In the genomic region with DNA sequence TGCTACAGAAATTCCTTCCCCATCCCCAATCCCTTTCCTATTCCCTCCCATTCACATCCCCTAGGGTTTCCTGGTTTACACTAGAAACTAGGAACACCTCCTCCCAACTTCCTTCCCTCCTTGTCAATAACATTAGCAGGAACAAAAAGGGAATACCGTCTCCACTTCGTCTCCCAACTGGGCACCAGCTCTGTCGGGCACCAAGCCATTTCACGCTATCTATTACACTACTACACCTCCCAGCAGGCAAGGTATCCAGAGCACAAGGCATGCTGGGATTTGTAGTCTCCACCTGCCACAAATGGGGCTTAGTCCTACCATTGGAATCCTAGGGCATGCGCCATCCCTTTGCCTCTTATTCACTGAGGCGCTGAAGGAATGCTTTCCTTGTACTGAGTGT, we compare ENCODE assay signal across 8 mouse cellular contexts. TPM values are rescaled to one million over a fixed set of nuclear protein-coding genes. Genes with fewer than 3 reads are reported as not detected.
DNase-seq lines count a peak whose midpoint lies in the region; ATAC-seq and TF ChIP-seq lines count a peak whose summit lies in the region.

No protein-coding gene starts in this region.

- H3K27ac ChIP-seq in hindbrain, embryonic 11.5 days (ENCODE audit: low read depth, low read length) = no peak overlapping the region
- H3K27ac ChIP-seq in hindbrain, embryonic 10.5 days = no peak overlapping the region
- H3K27ac ChIP-seq in heart, postnatal 0 days (ENCODE audit: low read depth) = peak overlapping the region; percentile 98

- H3K4me2 ChIP-seq in hindbrain, embryonic 11.5 days (replicated peaks; ENCODE audit: low read depth, low read length) = no peak overlapping the region
- H3K4me2 ChIP-seq in heart, postnatal 0 days (ENCODE audit: low read depth, low read length) = peak overlapping the region; percentile 36

- H3K4me1 ChIP-seq in hindbrain, embryonic 11.5 days (replicated peaks; ENCODE audit: control insufficient read depth, insufficient read depth, low read length) = peaks cover 8% of the 10 kb centered on the region; the same call in 1 of the 2 replicates
- peaks cover 31% of the 10 kb centered on the region for H3K4me1 ChIP-seq in hindbrain, embryonic 10.5 days (replicated peaks)
- peaks cover 68% of the 10 kb centered on the region for H3K4me1 ChIP-seq in erythroblast, embryonic 14.5 days (ENCODE audit: control insufficient read depth)
- H3K4me1 ChIP-seq in heart, postnatal 0 days (ENCODE audit: control insufficient read depth, insufficient read depth) = peaks cover 50% of the 10 kb centered on the region

- peak; percentile 50; the same call in 1 of the 2 replicates for TF ChIP-seq EP300 in heart, postnatal 0 days (IDR thresholded peaks at IDR 0.05; ENCODE audit: low read depth)

- H3K4me3 ChIP-seq in hindbrain, embryonic 11.5 days (ENCODE audit: low read depth, low read length) = no peak overlapping the region
- no peak overlapping the region for H3K4me3 ChIP-seq in hindbrain, embryonic 10.5 days
- H3K4me3 ChIP-seq in erythroblast, embryonic 14.5 days (replicated peaks) = peak overlapping the region; percentile 28
- no peak overlapping the region for H3K4me3 ChIP-seq in heart, postnatal 0 days (ENCODE audit: low read depth, low read length)

- H3K27me3 ChIP-seq in hindbrain, embryonic 11.5 days (ENCODE audit: control insufficient read depth, insufficient read depth, low read length) = peaks cover 26% of the 10 kb centered on the region
- peaks cover 78% of the 10 kb centered on the region for H3K27me3 ChIP-seq in hindbrain, embryonic 10.5 days (ENCODE audit: insufficient read depth, poor library complexity, severe bottlenecking)
- peaks cover 10% of the 10 kb centered on the region for H3K27me3 ChIP-seq in erythroblast, embryonic 14.5 days (ENCODE audit: control insufficient read depth)
- no peaks in the 10 kb centered on the region for H3K27me3 ChIP-seq in heart, postnatal 0 days (ENCODE audit: control insufficient read depth, insufficient read depth, low read length)

- DNase-seq in hindbrain, embryonic 11.5 days (ENCODE audit: low spot score) = peak; percentile 56
- no peak for DNase-seq in hindbrain, embryonic 10.5 days (ENCODE audit: low spot score)
- peak; percentile 82 for DNase-seq in adrenal gland, postnatal 14 days
- DNase-seq in heart, postnatal 0 days (ENCODE audit: low spot score) = peak; percentile 85
- DNase-seq in kidney, postnatal 36 days = peak; percentile 84 to 85
- DNase-seq in urinary bladder, postnatal 10 days (ENCODE audit: low spot score) = no peak

- WGBS in hindbrain, embryonic 11.5 days = 11% methylated on average over 6 of the region's 6 CpGs
- WGBS in hindbrain, embryonic 10.5 days = 12% methylated on average over 6 of the region's 6 CpGs
- 11% methylated on average over 6 of the region's 6 CpGs for WGBS in heart, postnatal 0 days

- no peak; the same call in 1 of the 2 replicates for ATAC-seq in hindbrain, embryonic 11.5 days (ENCODE audit: low FRiP score)
- ATAC-seq in heart, postnatal 0 days (ENCODE audit: insufficient read depth, low read depth) = peak; percentile 69
- peak; percentile 71 for ATAC-seq in megakaryocyte progenitor cell, adult 5-6 weeks (replicated peaks; ENCODE audit: poor library complexity)

- no peaks in the 10 kb centered on the region for H3K9me3 ChIP-seq in hindbrain, embryonic 11.5 days (ENCODE audit: control insufficient read depth, low read length)
- H3K9me3 ChIP-seq in hindbrain, embryonic 10.5 days = no peaks in the 10 kb centered on the region
- no peaks in the 10 kb centered on the region for H3K9me3 ChIP-seq in erythroblast, embryonic 14.5 days (ENCODE audit: control insufficient read depth, low read length)
- no peaks in the 10 kb centered on the region for H3K9me3 ChIP-seq in heart, postnatal 0 days (replicated peaks; ENCODE audit: control insufficient read depth, low read length)

- no peak for TF ChIP-seq CTCF in heart, postnatal 0 days (IDR thresholded peaks at IDR 0.05; ENCODE audit: low read depth)

- H3K9ac ChIP-seq in hindbrain, embryonic 11.5 days (ENCODE audit: low read depth, low read length) = no peak overlapping the region
- no peak overlapping the region for H3K9ac ChIP-seq in heart, postnatal 0 days (replicated peaks; ENCODE audit: low read depth, low read length)

- no peaks in the 10 kb centered on the region for H3K36me3 ChIP-seq in hindbrain, embryonic 11.5 days (ENCODE audit: control insufficient read depth, insufficient read depth, low read length)
- H3K36me3 ChIP-seq in hindbrain, embryonic 10.5 days = no peaks in the 10 kb centered on the region
- no peaks in the 10 kb centered on the region; the same call in 1 of the 2 replicates for H3K36me3 ChIP-seq in erythroblast, embryonic 14.5 days (ENCODE audit: control insufficient read depth)
- H3K36me3 ChIP-seq in heart, postnatal 0 days (replicated peaks; ENCODE audit: control insufficient read depth, insufficient read depth, low read length) = peaks cover 52% of the 10 kb centered on the region

RNA-seq across cellular contexts. Expression of gene Cavin1, which starts 10.1 kb away (rescaled TPM):
- polyA plus RNA-seq in hindbrain, embryonic 11.5 days (2014; fragmentation: Nextera tagmentation; extraction: Ambion mirVana) = 11.9 and 13.2 TPM in 2 replicates
- 18.2 and 21.4 TPM in 2 replicates for polyA plus RNA-seq in hindbrain, embryonic 10.5 days (2016; fragmentation: Nextera tagmentation; extraction: Ambion mirVana)
- total RNA-seq in adrenal gland, postnatal 14 days (2021) = 290 and 306 TPM in 2 replicates
- polyA plus RNA-seq in erythroblast, embryonic 14.5 days (2012) = 0.08 and 0.23 TPM in 2 replicates
- total RNA-seq in heart, postnatal 0 days (2014; rRNA removed; ENCODE audit: low replicate concordance) = 274 and 305 TPM in 2 replicates
- polyA plus RNA-seq in heart, postnatal 0 days (2015; fragmentation: Nextera tagmentation; extraction: Ambion mirVana) = 401 and 442 TPM in 2 replicates
- total RNA-seq in megakaryocyte progenitor cell, adult 5-6 weeks (2015) = 0.51 and 1.7 TPM in 2 replicates
- 1.4 and 2.5 TPM in 2 replicates for total RNA-seq in megakaryocyte progenitor cell, adult 5-6 weeks (2017)

RNA-seq across cellular contexts. Expression of gene Stat3, which starts 21.2 kb away (rescaled TPM):
- polyA plus RNA-seq in hindbrain, embryonic 11.5 days (2014; fragmentation: Nextera tagmentation; extraction: Ambion mirVana) = 25.6 and 33.3 TPM in 2 replicates
- 21.1 and 31.5 TPM in 2 replicates for polyA plus RNA-seq in hindbrain, embryonic 10.5 days (2016; fragmentation: Nextera tagmentation; extraction: Ambion mirVana)
- total RNA-seq in adrenal gland, postnatal 14 days (2021) = 75.1 and 82.4 TPM in 2 replicates
- 0.96 and 1.2 TPM in 2 replicates for polyA plus RNA-seq in erythroblast, embryonic 14.5 days (2012)
- 105 and 128 TPM in 2 replicates for total RNA-seq in heart, postnatal 0 days (2014; rRNA removed; ENCODE audit: low replicate concordance)
- 53.5 and 65.7 TPM in 2 replicates for polyA plus RNA-seq in heart, postnatal 0 days (2015; fragmentation: Nextera tagmentation; extraction: Ambion mirVana)
- total RNA-seq in megakaryocyte progenitor cell, adult 5-6 weeks (2015) = 38.3 and 38.6 TPM in 2 replicates
- total RNA-seq in megakaryocyte progenitor cell, adult 5-6 weeks (2017) = 78.6 and 85.3 TPM in 2 replicates

RNA-seq across cellular contexts. Expression of gene Atp6v0a1, which starts 48.7 kb away (rescaled TPM):
- polyA plus RNA-seq in hindbrain, embryonic 11.5 days (2014; fragmentation: Nextera tagmentation; extraction: Ambion mirVana) = 48.5 and 49.3 TPM in 2 replicates
- polyA plus RNA-seq in hindbrain, embryonic 10.5 days (2016; fragmentation: Nextera tagmentation; extraction: Ambion mirVana) = 36.2 and 48.1 TPM in 2 replicates
- 91.3 and 111 TPM in 2 replicates for total RNA-seq in adrenal gland, postnatal 14 days (2021)
- 14.0 and 15.4 TPM in 2 replicates for polyA plus RNA-seq in erythroblast, embryonic 14.5 days (2012)
- total RNA-seq in heart, postnatal 0 days (2014; rRNA removed; ENCODE audit: low replicate concordance) = 57.0 and 57.1 TPM in 2 replicates
- polyA plus RNA-seq in heart, postnatal 0 days (2015; fragmentation: Nextera tagmentation; extraction: Ambion mirVana) = 49.2 and 50.3 TPM in 2 replicates
- 21.4 and 35.3 TPM in 2 replicates for total RNA-seq in megakaryocyte progenitor cell, adult 5-6 weeks (2015)
- total RNA-seq in megakaryocyte progenitor cell, adult 5-6 weeks (2017) = 38.1 and 50.1 TPM in 2 replicates

Comparison
In these comparisons a context has a peak if more than half of its experiments do, and no peak if none do; other contexts are left out.
1. DNase-seq: peak in hindbrain, embryonic 11.5 days (single experiment), adrenal gland, postnatal 14 days (single experiment), heart, postnatal 0 days (single experiment) and kidney, postnatal 36 days (2 of 2); none in hindbrain, embryonic 10.5 days (single experiment) and urinary bladder, postnatal 10 days (single experiment).
2. RNA of gene Cavin1, which starts 10.1 kb away (polyA plus RNA-seq): 401 to 442 TPM in heart, postnatal 0 days; 18.2 to 21.4 TPM in hindbrain, embryonic 10.5 days, 11.9 to 13.2 TPM in hindbrain, embryonic 11.5 days and 0.08 to 0.23 TPM in erythroblast, embryonic 14.5 days; every median in the first group is over 10 times any median in the second.